Mouse (Mus musculus) forebrain, postnatal 0 days (tissue): ENCODE data around the gene Epb41l2. TPM values are rescaled to one million over a fixed set of nuclear protein-coding genes. Genes with fewer than 3 reads are reported as not detected.

Experiments used
- ATAC-seq: fragments of 200-750 bp; cut with Nextera tagmentation; 2 replicates; pipeline ENCODE4 v1.8.0; 2017; ENCODE audit warnings: mild to moderate bottlenecking, moderate library complexity
- DNase-seq: peaks from one replicate; pipeline ENCODE4 v3.0.0-alpha.2; 2015
- H3K27ac ChIP-seq: fragments of 300-500 bp; sonication (generic); 2 replicates; pipeline ENCODE4 v1.5.1; 2014; ENCODE audit warnings: low read depth, mild to moderate bottlenecking, antibody characterized with exemption, low read length, moderate library complexity, mixed read lengths
- H3K27me3 ChIP-seq: fragments of 300-500 bp; sonication (generic); 2 replicates; pipeline ENCODE4 v1.6.1; 2014; ENCODE audit warnings: mild to moderate bottlenecking, low read length, mixed read lengths; ENCODE audit not compliant: insufficient read depth
- H3K36me3 ChIP-seq: fragments of 300-500 bp; sonication (generic); 2 replicates; pipeline ENCODE4 v1.6.1; 2014; ENCODE audit warnings: mild to moderate bottlenecking, moderate library complexity; ENCODE audit not compliant: insufficient read depth
- H3K4me1 ChIP-seq: fragments of 300-500 bp; sonication (generic); 2 replicates; pipeline ENCODE4 v1.6.1; 2014; ENCODE audit warnings: antibody characterized with exemption; ENCODE audit not compliant: insufficient read depth
- H3K4me2 ChIP-seq: fragments of 300-500 bp; sonication (generic); 2 replicates; pipeline ENCODE4 v1.6.1; 2014; ENCODE audit warnings: low read depth, mild to moderate bottlenecking, moderate library complexity
- H3K4me3 ChIP-seq: fragments of 300-500 bp; sonication (generic); 2 replicates; pipeline ENCODE4 v1.5.1; 2014; ENCODE audit warnings: low read depth, low read length, mixed read lengths
- H3K9ac ChIP-seq: fragments of 300-500 bp; sonication (generic); 2 replicates; pipeline ENCODE4 v1.6.1; 2014; ENCODE audit warnings: mild to moderate bottlenecking
- H3K9me3 ChIP-seq: fragments of 300-500 bp; sonication (generic); 2 replicates; pipeline ENCODE4 v1.6.1; 2016; ENCODE audit warnings: low read length
- CTCF ChIP-seq: sonication (generic); IDR thresholded peaks from 2 replicates; pipeline ENCODE4 v1.5.1; 2016; ENCODE audit warnings: antibody characterized with exemption, control low read depth, low read depth
- WGBS: fragments of 180-500 bp; shearing (Covaris S2); extraction: QIAGEN DNeasy Blood & Tissue Kit; methylation state at CpG from one replicate; pipeline ENCODE4 v1.1.7; 2014; 5-methylcytosine and 5-hydroxymethylcytosine counted together
- polyA plus RNA-seq: library from polyadenylated mRNA; unstranded; fragments of >200 nt; fragmentation: Nextera tagmentation; extraction: Ambion mirVana; gene quantifications from 2 replicates; pipeline ENCODE4 v1.2.1, GENCODE M21; 2015
- total RNA-seq: library from RNA; depleted of rRNA; stranded (reverse); fragments of >200 nt; gene quantifications from 2 replicates; pipeline ENCODE4 v1.2.3, GENCODE M21; 2014

The Epb41l2 gene
- total and polyA plus RNA-seq, 2 experiments from 2014 or later = 19.3 to 49.4 TPM

- WGBS = 78% methylated on average over 4 of the region's 4 CpGs
- H3K9me3 ChIP-seq = no peaks in the 10 kb centered on the region
- no peaks in the 10 kb centered on the region for H3K4me1 ChIP-seq
- no peak for DNase-seq
- no peak for ATAC-seq
- H3K27ac ChIP-seq = no peak overlapping the region
- H3K4me2 ChIP-seq = no peak overlapping the region
- H3K4me3 ChIP-seq = no peak overlapping the region
- no peak for TF ChIP-seq CTCF
- H3K9ac ChIP-seq = no peak overlapping the region
- no peaks in the 10 kb centered on the region for H3K27me3 ChIP-seq
- H3K36me3 ChIP-seq = no peaks in the 10 kb centered on the region
Observed at GRCm38 (mm10) chr10:25426814-25427213, 67.2 kb downstream of the Epb41l2 start.

- no peaks in the 10 kb centered on the region for H3K9me3 ChIP-seq
- 69% methylated on average over 7 of the region's 7 CpGs for WGBS
- H3K27me3 ChIP-seq = no peaks in the 10 kb centered on the region
- no peak overlapping the region for H3K4me2 ChIP-seq
- H3K9ac ChIP-seq = no peak overlapping the region
- DNase-seq (no peak), ATAC-seq (no peak)
- no peaks in the 10 kb centered on the region for H3K4me1 ChIP-seq
- H3K36me3 ChIP-seq = no peaks in the 10 kb centered on the region
- H3K27ac ChIP-seq = no peak overlapping the region
- H3K4me3 ChIP-seq = no peak overlapping the region
- no peak for TF ChIP-seq CTCF
Observed at GRCm38 (mm10) chr10:25427523-25427922, 67.9 kb downstream of the Epb41l2 start.

DNA sequence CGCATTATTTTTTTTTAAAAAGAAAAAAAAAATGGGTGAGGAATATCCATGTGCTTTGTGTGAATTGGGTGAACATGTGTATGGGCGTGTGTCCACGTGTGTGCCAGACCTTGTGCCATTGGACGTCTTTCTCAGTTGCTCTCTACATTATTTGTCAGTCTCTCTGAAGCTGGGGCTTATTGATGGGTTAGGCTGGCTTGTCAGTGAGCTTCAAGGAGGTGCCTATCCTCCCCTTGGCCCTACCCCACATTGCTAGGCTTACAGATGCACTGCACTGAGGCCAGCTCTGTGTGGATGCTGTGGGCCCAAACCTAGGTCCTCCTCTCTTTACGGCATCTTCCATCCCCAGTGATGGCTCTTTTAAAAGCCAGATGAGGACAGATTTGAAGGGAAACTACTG lies 69.1 kb downstream of the Epb41l2 start:
- Histone ChIP-seq H3K36me3 (no peaks in the 10 kb centered on the region), H3K4me1 (no peaks in the 10 kb centered on the region), H3K9me3 (no peaks in the 10 kb centered on the region), H3K27ac (no peak overlapping the region), H3K9ac (no peak overlapping the region), H3K4me2 (no peak overlapping the region), H3K4me3 (no peak overlapping the region), H3K27me3 (no peaks in the 10 kb centered on the region)
- TF ChIP-seq CTCF = no peak
- ATAC-seq (no peak), DNase-seq (no peak)
- WGBS = 66% methylated on average over 5 of the region's 5 CpGs

DNA sequence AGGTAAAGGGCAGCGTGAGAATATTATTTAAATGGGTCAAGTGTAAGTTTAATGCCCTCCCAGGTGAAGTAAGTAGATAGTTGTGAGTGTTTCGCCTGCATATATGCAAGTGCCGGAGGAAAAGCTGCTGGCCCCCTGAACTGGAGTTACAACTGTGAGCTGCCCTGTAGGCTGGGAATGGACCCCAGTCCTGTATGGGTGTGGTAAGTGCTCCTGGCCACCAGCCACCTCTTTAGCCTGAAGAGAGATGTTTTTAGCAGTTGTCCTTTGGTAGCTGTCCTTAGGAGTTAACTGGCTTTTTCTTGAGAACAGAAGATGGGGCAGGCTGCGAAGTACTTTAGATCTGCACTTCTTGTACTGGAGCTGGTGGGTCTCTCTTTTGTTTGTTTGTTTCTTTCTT lies 69.7 kb downstream of the Epb41l2 start:
- WGBS = 91% methylated on average over 4 of the region's 4 CpGs
- H3K4me1 ChIP-seq = no peaks in the 10 kb centered on the region
- no peaks in the 10 kb centered on the region for H3K27me3 ChIP-seq
- no peak overlapping the region for H3K27ac ChIP-seq
- no peak overlapping the region for H3K4me2 ChIP-seq
- ATAC-seq (no peak), DNase-seq (no peak)
- H3K9me3 ChIP-seq = no peaks in the 10 kb centered on the region
- no peak for TF ChIP-seq CTCF
- no peak overlapping the region for H3K9ac ChIP-seq
- no peak overlapping the region for H3K4me3 ChIP-seq
- H3K36me3 ChIP-seq = no peaks in the 10 kb centered on the region

DNA sequence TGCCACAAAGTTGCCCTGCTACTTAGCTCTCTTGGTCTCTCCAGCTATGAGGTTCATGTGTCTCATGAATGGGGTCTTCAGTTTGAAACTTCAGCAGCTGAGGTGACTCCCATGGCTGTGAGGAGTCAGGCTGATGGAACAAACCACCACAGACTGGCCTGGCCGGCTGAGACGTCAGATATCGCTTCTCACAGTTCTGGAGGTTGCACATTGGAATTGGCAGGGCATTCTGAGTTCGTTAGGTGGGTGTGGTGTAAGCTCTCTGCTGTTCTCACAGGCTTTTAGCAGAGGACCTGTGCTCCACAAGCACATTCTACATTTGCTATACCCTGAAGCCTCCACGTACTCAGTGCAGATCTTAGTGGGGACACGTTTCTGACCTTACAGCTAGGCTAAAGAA lies 71.3 kb downstream of the Epb41l2 start:
- no peak for TF ChIP-seq CTCF
- H3K9me3 ChIP-seq = no peaks in the 10 kb centered on the region
- DNase-seq (no peak), ATAC-seq (no peak)
- H3K9ac ChIP-seq = no peak overlapping the region
- H3K4me3 ChIP-seq = no peak overlapping the region
- no peaks in the 10 kb centered on the region for H3K27me3 ChIP-seq
- H3K27ac ChIP-seq = no peak overlapping the region
- 59% methylated on average over 6 of the region's 6 CpGs for WGBS
- H3K36me3 ChIP-seq = no peaks in the 10 kb centered on the region
- H3K4me2 ChIP-seq = no peak overlapping the region
- H3K4me1 ChIP-seq = no peaks in the 10 kb centered on the region

- no peak for DNase-seq
- Histone ChIP-seq H3K4me3 (no peak overlapping the region), H3K27me3 (no peaks in the 10 kb centered on the region), H3K9ac (no peak overlapping the region), H3K4me2 (no peak overlapping the region), H3K27ac (no peak overlapping the region), H3K4me1 (no peaks in the 10 kb centered on the region), H3K36me3 (no peaks in the 10 kb centered on the region), H3K9me3 (no peaks in the 10 kb centered on the region)
- ATAC-seq = no peak
- no peak for TF ChIP-seq CTCF
- 71% methylated on average over 10 of the region's 10 CpGs for WGBS
Observed at GRCm38 (mm10) chr10:25432351-25432750, 72.8 kb downstream of the Epb41l2 start.

- H3K9ac ChIP-seq = no peak overlapping the region
- no peak overlapping the region for H3K4me3 ChIP-seq
- no peaks in the 10 kb centered on the region for H3K27me3 ChIP-seq
- H3K36me3 ChIP-seq = no peaks in the 10 kb centered on the region
- no peaks in the 10 kb centered on the region for H3K4me1 ChIP-seq
- H3K9me3 ChIP-seq = no peaks in the 10 kb centered on the region
- no peak overlapping the region for H3K27ac ChIP-seq
- no peak for TF ChIP-seq CTCF
- DNase-seq = no peak
- no peak overlapping the region for H3K4me2 ChIP-seq
- ATAC-seq = no peak
- WGBS = 80% methylated on average over 5 of the region's 5 CpGs
Observed at GRCm38 (mm10) chr10:25432938-25433337, 73.3 kb downstream of the Epb41l2 start.

DNA sequence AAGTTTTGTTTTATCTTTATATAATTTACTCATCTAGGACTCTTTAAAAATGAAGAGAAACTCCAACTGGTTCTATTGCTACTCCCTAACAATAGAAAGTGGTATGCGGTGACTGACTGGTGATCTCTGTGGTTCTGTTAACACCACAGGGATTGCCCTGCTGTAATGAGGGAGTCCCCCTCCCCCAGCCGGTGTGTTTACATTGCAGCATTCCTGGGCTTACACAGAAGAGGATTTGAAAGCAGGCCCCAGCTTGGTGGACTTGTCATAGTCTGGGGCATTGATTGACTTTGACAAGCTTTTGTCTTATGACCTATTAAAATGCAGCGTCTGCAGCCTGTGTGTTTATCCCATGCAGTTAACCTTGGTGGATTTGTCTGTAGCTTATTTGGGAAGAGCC lies 73.9 kb downstream of the Epb41l2 start:
- no peak for TF ChIP-seq CTCF
- Histone ChIP-seq H3K4me3 (no peak overlapping the region), H3K36me3 (no peaks in the 10 kb centered on the region), H3K9ac (no peak overlapping the region), H3K9me3 (no peaks in the 10 kb centered on the region), H3K4me1 (no peaks in the 10 kb centered on the region), H3K4me2 (no peak overlapping the region), H3K27me3 (no peaks in the 10 kb centered on the region), H3K27ac (no peak overlapping the region)
- no peak for ATAC-seq
- DNase-seq = no peak
- WGBS = 10% methylated on average over 3 of the region's 3 CpGs
